ENCODE assay signal across 33 mouse cellular contexts in the genomic region with DNA sequence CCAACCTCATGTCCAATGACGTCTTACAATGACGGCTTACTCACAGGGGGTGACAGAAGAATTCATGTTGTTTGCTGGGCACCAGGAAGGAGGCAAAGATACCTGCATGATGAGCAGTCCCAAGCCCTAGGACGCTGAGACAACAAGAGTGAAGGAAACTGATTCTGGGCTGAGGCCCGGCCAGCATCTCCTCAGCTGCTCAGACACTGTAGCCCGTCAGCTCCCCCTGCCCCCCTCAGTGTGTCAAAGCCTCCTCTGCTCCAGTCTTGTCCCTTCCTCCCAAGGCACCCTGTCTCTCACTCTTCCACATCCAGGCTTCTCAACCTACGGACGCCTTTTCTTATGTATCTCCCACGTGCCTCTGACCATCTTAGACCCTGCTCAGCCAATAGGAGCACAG. TPM values are rescaled to one million over a fixed set of nuclear protein-coding genes. Genes with fewer than 3 reads are reported as not detected.
"Had no signal": no experiment of that assay in that cellular context is flagged by ENCODE, and none has a peak within 500 bp of the region (broad histone marks: within the 10 kb centered on the region; RNA-seq: fewer than 3 reads in every experiment).

No protein-coding gene starts in this region.

- H3K4me2 ChIP-seq: heart, embryonic 11.5 days; heart, embryonic 13.5 days; heart, embryonic 15.5 days; hindbrain, embryonic 12.5 days; hindbrain, embryonic 14.5 days; kidney, embryonic 15.5 days; limb, embryonic 13.5 days; limb, embryonic 15.5 days; liver, embryonic 12.5 days had no signal

- DNase-seq: gastrocnemius, adult 2 months; gastrocnemius, postnatal 10 days; gastrocnemius, postnatal 25 days; heart, adult 2 months; heart, postnatal 14 days; heart, postnatal 36 days; kidney, adult 11 months; kidney, adult 2 months; kidney, adult 9 months; kidney, postnatal 14 days; kidney, postnatal 36 days; layer of hippocampus, adult 9-11 months; layer of hippocampus, postnatal 36 days; left cerebral cortex, postnatal 4 days had no signal

- H3K36me3 ChIP-seq: heart, embryonic 13.5 days; heart, embryonic 15.5 days; hindbrain, embryonic 10.5 days; hindbrain, embryonic 12.5 days; kidney, embryonic 15.5 days; limb, embryonic 13.5 days; limb, embryonic 15.5 days; liver, embryonic 12.5 days had no signal

- H3K27me3 ChIP-seq: heart, embryonic 15.5 days; hindbrain, embryonic 12.5 days; kidney, embryonic 15.5 days; limb, embryonic 13.5 days; limb, embryonic 15.5 days; liver, embryonic 12.5 days had no signal

- H3K9me3 ChIP-seq: heart, embryonic 13.5 days; heart, embryonic 15.5 days; hindbrain, embryonic 10.5 days; hindbrain, embryonic 12.5 days; kidney, embryonic 15.5 days; limb, embryonic 13.5 days; limb, embryonic 15.5 days; liver, embryonic 12.5 days had no signal

- H3K27ac ChIP-seq: gastrocnemius, adult 2 months; heart, adult 2 months; heart, embryonic 13.5 days; heart, embryonic 15.5 days; hindbrain, embryonic 10.5 days; hindbrain, embryonic 12.5 days; hindbrain, embryonic 14.5 days; kidney, embryonic 15.5 days; kidney, postnatal 0 days; limb, embryonic 13.5 days; limb, embryonic 15.5 days; liver, embryonic 12.5 days had no signal

- H3K4me1 ChIP-seq: heart, embryonic 13.5 days; heart, embryonic 15.5 days; hindbrain, embryonic 10.5 days; hindbrain, embryonic 12.5 days; limb, embryonic 13.5 days; liver, embryonic 12.5 days had no signal

- H3K9ac ChIP-seq: heart, embryonic 13.5 days; heart, embryonic 15.5 days; hindbrain, embryonic 12.5 days; hindbrain, embryonic 14.5 days; kidney, embryonic 15.5 days; limb, embryonic 13.5 days; limb, embryonic 15.5 days; liver, embryonic 12.5 days had no signal

- H3K4me3 ChIP-seq: gastrocnemius, adult 2 months; heart, adult 2 months; heart, embryonic 13.5 days; heart, embryonic 15.5 days; hindbrain, embryonic 10.5 days; hindbrain, embryonic 12.5 days; kidney, embryonic 15.5 days; limb, embryonic 13.5 days; limb, embryonic 15.5 days; liver, embryonic 12.5 days had no signal

RNA-seq across cellular contexts. Expression of a gene that starts 14.7 kb away (rescaled TPM):
- polyA plus RNA-seq: frontal cortex, adult 2 months; heart, adult 2 months; heart, embryonic 11.5 days; heart, embryonic 13.5 days; heart, embryonic 15.5 days; heart, postnatal 0 days; hindbrain, embryonic 10.5 days; hindbrain, embryonic 12.5 days; hindbrain, embryonic 14.5 days; hindbrain, embryonic 16.5 days; intestine, embryonic 14.5 days; intestine, embryonic 16.5 days; kidney, embryonic 15.5 days; kidney, postnatal 0 days; large intestine, adult 2 months; limb, embryonic 11.5 days; limb, embryonic 13.5 days; limb, embryonic 15.5 days; liver, adult 2 months; liver, embryonic 12.5 days had no signal

RNA-seq across cellular contexts. Expression of a gene that starts 31.6 kb away (rescaled TPM):
- polyA plus RNA-seq: frontal cortex, adult 2 months; heart, adult 2 months; heart, embryonic 11.5 days; heart, embryonic 13.5 days; heart, embryonic 15.5 days; heart, postnatal 0 days; hindbrain, embryonic 10.5 days; hindbrain, embryonic 12.5 days; hindbrain, embryonic 14.5 days; hindbrain, embryonic 16.5 days; intestine, embryonic 14.5 days; kidney, embryonic 15.5 days; large intestine, adult 2 months; limb, embryonic 11.5 days; limb, embryonic 13.5 days; limb, embryonic 15.5 days; liver, adult 2 months; liver, embryonic 12.5 days had no signal

RNA-seq across cellular contexts. Expression of a gene that starts 37.9 kb away (rescaled TPM):
- polyA plus RNA-seq: frontal cortex, adult 2 months; heart, adult 2 months; heart, embryonic 11.5 days; heart, embryonic 13.5 days; heart, embryonic 15.5 days; heart, postnatal 0 days; intestine, embryonic 14.5 days; intestine, embryonic 16.5 days; kidney, adult 2 months; kidney, postnatal 0 days; large intestine, adult 2 months; limb, embryonic 15.5 days; liver, adult 2 months; liver, embryonic 12.5 days had no signal

RNA-seq across cellular contexts. Expression of a gene that starts 47.7 kb away (rescaled TPM):
- polyA plus RNA-seq: frontal cortex, adult 2 months; heart, adult 2 months; heart, embryonic 11.5 days; heart, embryonic 13.5 days; heart, embryonic 15.5 days; heart, postnatal 0 days; hindbrain, embryonic 10.5 days; hindbrain, embryonic 12.5 days; hindbrain, embryonic 14.5 days; hindbrain, embryonic 16.5 days; intestine, embryonic 14.5 days; intestine, embryonic 16.5 days; kidney, embryonic 15.5 days; kidney, postnatal 0 days; large intestine, adult 2 months; limb, embryonic 11.5 days; limb, embryonic 13.5 days; limb, embryonic 15.5 days; liver, adult 2 months; liver, embryonic 12.5 days had no signal

RNA-seq across cellular contexts. Expression of a gene that starts 57.0 kb away (rescaled TPM):
- polyA plus RNA-seq: frontal cortex, adult 2 months; heart, adult 2 months; heart, embryonic 11.5 days; heart, embryonic 13.5 days; heart, embryonic 15.5 days; heart, postnatal 0 days; hindbrain, embryonic 10.5 days; hindbrain, embryonic 12.5 days; hindbrain, embryonic 14.5 days; hindbrain, embryonic 16.5 days; intestine, embryonic 14.5 days; intestine, embryonic 16.5 days; kidney, embryonic 15.5 days; large intestine, adult 2 months; limb, embryonic 11.5 days; limb, embryonic 13.5 days; limb, embryonic 15.5 days; liver, adult 2 months; liver, embryonic 12.5 days had no signal
